Mouse (Mus musculus): Measurements from ENCODE around the gene Rabl6. TPM values are rescaled to one million over a fixed set of nuclear protein-coding genes. Genes with fewer than 3 reads are reported as not detected.

Rabl6 gene
- polyA plus RNA-seq, 1 experiment: 65.8 TPM

DNA sequence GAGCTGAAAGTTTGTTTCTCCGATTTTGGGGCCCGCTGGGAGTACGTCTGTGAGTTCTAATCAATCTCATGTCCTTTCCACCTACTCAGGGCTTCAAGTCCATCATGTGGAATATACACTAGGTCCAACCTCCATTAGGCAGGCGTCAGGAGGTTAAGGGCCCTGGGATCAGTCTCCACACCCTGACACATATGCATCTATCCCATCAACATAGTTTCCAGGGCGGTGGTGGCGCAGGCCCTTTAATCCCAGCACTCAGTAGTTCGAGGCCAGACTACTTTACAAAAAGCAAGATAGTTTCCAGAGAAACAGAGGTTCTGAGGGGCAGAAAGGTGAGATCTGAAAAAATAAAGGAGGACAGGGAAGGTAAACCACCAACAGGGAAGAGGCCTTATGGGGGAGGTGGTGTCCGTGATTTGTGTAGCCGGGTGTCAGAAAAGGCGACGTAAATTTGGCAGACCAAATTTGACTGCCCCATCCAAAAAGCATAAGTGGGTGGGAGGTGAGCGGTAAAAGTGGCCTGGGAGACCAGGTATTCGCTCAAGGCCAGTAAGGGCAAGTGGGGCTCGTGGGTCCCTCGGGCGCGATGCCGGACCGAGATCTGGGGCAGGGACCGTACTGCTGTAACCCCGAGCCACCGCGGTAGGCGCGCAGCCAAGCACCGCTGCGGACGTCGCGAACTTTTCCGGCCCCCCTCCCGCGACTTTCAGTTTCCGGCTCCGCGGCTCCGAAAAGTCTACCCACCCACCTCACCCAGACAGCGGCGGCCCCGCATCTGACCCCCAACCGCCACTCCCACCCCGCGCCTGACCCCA is 62.1 kb downstream of the Rabl6 start:
- no peak for DNase-seq (ENCODE audit: low read depth)

GRCm38 (mm10) chr2:25541644-25542367 is 66.5 kb downstream of the Rabl6 start:
- DNase-seq (ENCODE audit: low read depth): no peak

DNA sequence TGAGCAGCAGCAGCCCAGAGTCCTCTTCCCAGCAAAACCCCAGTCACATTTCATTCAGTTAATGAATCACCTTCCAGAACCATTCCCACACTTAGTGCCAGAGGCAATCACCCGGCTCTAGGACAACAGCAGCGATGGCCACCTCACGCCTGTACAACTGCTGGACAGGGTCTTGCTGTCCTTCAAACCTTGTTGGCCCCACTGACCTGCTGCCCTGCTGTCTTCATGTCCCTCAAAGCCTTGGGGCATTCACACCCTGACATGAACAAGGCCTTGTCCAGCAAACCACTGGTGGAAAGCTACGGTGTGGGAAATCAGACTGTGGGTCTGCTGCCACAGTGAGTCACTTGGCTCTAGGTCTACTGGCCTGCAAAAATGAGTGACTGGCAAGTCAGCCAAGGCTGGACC is 67.8 kb downstream of the Rabl6 start:
- DNase-seq (ENCODE audit: low read depth): no peak

- DNase-seq (ENCODE audit: low read depth): no peak
Measured at GRCm38 (mm10) chr2:25536531-25536930, 71.8 kb downstream of the Rabl6 start.

DNA sequence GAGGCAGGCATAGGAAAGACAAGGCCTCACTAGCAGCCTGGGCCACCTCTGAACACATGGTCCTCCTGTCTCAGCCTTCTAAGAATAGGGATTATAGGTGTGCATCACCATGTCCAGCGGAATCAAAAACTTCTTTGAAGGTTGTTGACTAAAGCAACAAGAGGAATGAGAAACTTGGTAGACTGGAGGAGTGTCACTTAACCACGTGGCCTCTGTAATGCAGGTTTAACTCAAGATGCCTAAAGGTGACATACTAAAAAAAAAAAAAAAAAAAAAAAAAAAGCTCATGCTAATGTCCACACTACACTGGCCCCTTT is 73.5 kb downstream of the Rabl6 start:
- no peak for DNase-seq (ENCODE audit: low read depth)

GRCm38 (mm10) chr2:25534178-25534865 is 74.0 kb downstream of the Rabl6 start:
- no peak for DNase-seq (ENCODE audit: low read depth)

GRCm38 (mm10) chr2:25533707-25534106 is 74.6 kb downstream of the Rabl6 start:
- no peak for DNase-seq (ENCODE audit: low read depth)

Other genes with a start within 250 kb of the Rabl6 start
- gene Uap1l1, start 242.8 kb downstream of the Rabl6 start, polyA plus RNA-seq (2012; rRNA removed): 38.0 and 38.6 TPM in 2 replicates
- gene Sapcd2, start 236.2 kb downstream of the Rabl6 start, polyA plus RNA-seq (2012; rRNA removed): 3.0 and 4.3 TPM in 2 replicates
- 64.7 and 75.2 TPM in 2 replicates for gene Entpd2, start 212.6 kb downstream of the Rabl6 start, polyA plus RNA-seq (2012; rRNA removed)
- gene Npdc1, start 209.2 kb downstream of the Rabl6 start, polyA plus RNA-seq (2012; rRNA removed): 140 and 154 TPM in 2 replicates
- gene Fut7, start 185.3 kb downstream of the Rabl6 start, polyA plus RNA-seq (2012; rRNA removed): 0.47 and 0.57 TPM in 2 replicates
- 187 and 437 TPM in 2 replicates for gene Abca2, start 179.8 kb downstream of the Rabl6 start, polyA plus RNA-seq (2012; rRNA removed)
- 103 and 188 TPM in 2 replicates for gene Clic3, start 151.7 kb downstream of the Rabl6 start, polyA plus RNA-seq (2012; rRNA removed)
- 124 and 139 TPM in 2 replicates for gene Paxx, start 147.4 kb downstream of the Rabl6 start, polyA plus RNA-seq (2012; rRNA removed)
- 1,300 and 1,863 TPM in 2 replicates for gene Ptgds, start 138.5 kb downstream of the Rabl6 start, polyA plus RNA-seq (2012; rRNA removed)
- gene Lcn12, start 114.6 kb downstream of the Rabl6 start, polyA plus RNA-seq (2012; rRNA removed): 234 and 311 TPM in 2 replicates
- gene Fbxw5, start 107.8 kb downstream of the Rabl6 start, polyA plus RNA-seq (2012; rRNA removed): 19.2 and 54.8 TPM in 2 replicates
- 15.1 and 15.8 TPM in 2 replicates for gene C8g, start 106.8 kb downstream of the Rabl6 start, polyA plus RNA-seq (2012; rRNA removed)
- gene Traf2, start 61.6 kb downstream of the Rabl6 start, polyA plus RNA-seq (2012; rRNA removed): 13.7 and 17.0 TPM in 2 replicates
- 115 and 139 TPM in 2 replicates for gene Edf1, start 50.7 kb downstream of the Rabl6 start, polyA plus RNA-seq (2012; rRNA removed)
- 8.0 and 13.4 TPM in 2 replicates for gene Mamdc4, start 33.7 kb downstream of the Rabl6 start, polyA plus RNA-seq (2012; rRNA removed)
- gene Phpt1, start 33.3 kb downstream of the Rabl6 start, polyA plus RNA-seq (2012; rRNA removed): 57.5 and 83.3 TPM in 2 replicates
- 1.4 and 2.0 TPM in 2 replicates for gene Ajm1, start 26.8 kb downstream of the Rabl6 start, polyA plus RNA-seq (2012; rRNA removed)
- gene Ccdc183, start 9.2 kb upstream of the Rabl6 start, polyA plus RNA-seq (2012; rRNA removed): 1.0 and 1.6 TPM in 2 replicates
- gene Tmem141, start 13.5 kb upstream of the Rabl6 start, polyA plus RNA-seq (2012; rRNA removed): 72.5 and 74.2 TPM in 2 replicates
- 18.2 and 19.1 TPM in 2 replicates for gene Fcna, start 19.5 kb upstream of the Rabl6 start, polyA plus RNA-seq (2012; rRNA removed)
- gene Lcn8, start 44.6 kb upstream of the Rabl6 start, polyA plus RNA-seq (2012; rRNA removed): 4,084 and 9,522 TPM in 2 replicates
- 3,609 and 5,181 TPM in 2 replicates for gene Lcn5, start 49.4 kb upstream of the Rabl6 start, polyA plus RNA-seq (2012; rRNA removed)
- gene Lcn6, start 68.3 kb upstream of the Rabl6 start, polyA plus RNA-seq (2012; rRNA removed): 342 and 466 TPM in 2 replicates
- gene Lcn10, start 74.2 kb upstream of the Rabl6 start, polyA plus RNA-seq (2012; rRNA removed): 996 and 1,118 TPM in 2 replicates
- gene Obp2a, start 91.5 kb upstream of the Rabl6 start, polyA plus RNA-seq (2012; rRNA removed): 25.9 and 27.0 TPM in 2 replicates
- 208 and 344 TPM in 2 replicates for gene Bmyc, start 98.2 kb upstream of the Rabl6 start, polyA plus RNA-seq (2012; rRNA removed)
- 0.19 and 0.22 TPM in 2 replicates for gene Obp2b, start 128.5 kb upstream of the Rabl6 start, polyA plus RNA-seq (2012; rRNA removed)
- not detected in 2 replicates for gene Lcn3, start 157.0 kb upstream of the Rabl6 start, polyA plus RNA-seq (2012; rRNA removed)
- gene Lcn11, start 168.5 kb upstream of the Rabl6 start, polyA plus RNA-seq (2012; rRNA removed): 0.38 and 0.53 TPM in 2 replicates
- not detected in 2 replicates for gene Gm13539, start 173.7 kb upstream of the Rabl6 start, polyA plus RNA-seq (2012; rRNA removed)
- gene Glt6d1, start 207.3 kb upstream of the Rabl6 start, polyA plus RNA-seq (2012; rRNA removed): 0.36 and 0.76 TPM in 2 replicates
- gene Lcn9, start 214.6 kb upstream of the Rabl6 start, polyA plus RNA-seq (2012; rRNA removed): 2,439 and 2,836 TPM in 2 replicates
- 0.13 and 0.16 TPM in 2 replicates for gene Sohlh1, start 238.7 kb upstream of the Rabl6 start, polyA plus RNA-seq (2012; rRNA removed)

Data from gonadal fat pad, adult 2 months (tissue).